Mouse (Mus musculus) liver, embryonic 16.5 days (tissue): ENCODE measurements around the gene Bcl2a1d. TPM values are rescaled to one million over a fixed set of nuclear protein-coding genes. Genes with fewer than 3 reads are reported as not detected.
"Not testable (repeated sequence)": the region's sequence is repeated elsewhere in the genome, so short reads cannot be mapped to it uniquely, and the experiment has no call there.

Experiments
- ATAC-seq: fragments of 200-750 bp; cut with Nextera tagmentation; 2 replicates; pipeline ENCODE4 v1.8.0; 2017; ENCODE audit warnings: low read depth, mild to moderate bottlenecking, moderate number of reproducible peaks, moderate library complexity
- H3K27ac ChIP-seq: fragments of 300-500 bp; sonication (generic); 2 replicates; pipeline ENCODE4 v1.5.1; 2014; ENCODE audit warnings: mild to moderate bottlenecking, low read length
- H3K27me3 ChIP-seq: fragments of 300-500 bp; sonication (generic); 2 replicates; pipeline ENCODE4 v1.6.1; 2014; ENCODE audit warnings: low read depth, low read length, mixed read lengths; ENCODE audit not compliant: control insufficient read depth, insufficient read depth
- H3K36me3 ChIP-seq: fragments of 300-500 bp; sonication (generic); 2 replicates; pipeline ENCODE4 v1.6.1; 2014; ENCODE audit warnings: mild to moderate bottlenecking; ENCODE audit not compliant: control insufficient read depth, insufficient read depth
- H3K4me1 ChIP-seq: fragments of 300-500 bp; sonication (generic); 2 replicates; pipeline ENCODE4 v1.6.1; 2014; ENCODE audit warnings: low read depth, low read length, mixed read lengths; ENCODE audit not compliant: control insufficient read depth
- H3K4me2 ChIP-seq: fragments of 300-500 bp; sonication (generic); 2 replicates; pipeline ENCODE4 v1.6.1; 2014; ENCODE audit warnings: low read depth, low read length, mixed read lengths
- H3K4me3 ChIP-seq: fragments of 300-500 bp; sonication (generic); 2 replicates; pipeline ENCODE4 v1.5.1; 2014; ENCODE audit warnings: low read depth, mild to moderate bottlenecking, low read length
- H3K9ac ChIP-seq: fragments of 300-500 bp; sonication (generic); 2 replicates; pipeline ENCODE4 v1.6.1; 2014; ENCODE audit warnings: low read depth, low read length
- H3K9me3 ChIP-seq: fragments of 300-500 bp; sonication (generic); replicated peaks from 2 replicates; pipeline ENCODE4 v1.6.1; 2016; ENCODE audit warnings: low read length; ENCODE audit not compliant: control insufficient read depth
- WGBS: fragments of 180-500 bp; shearing (Covaris S2); extraction: QIAGEN DNeasy Blood & Tissue Kit; methylation state at CpG from one replicate; pipeline ENCODE4 v1.1.7; 2014; ENCODE audit not compliant: insufficient replicate concordance; 5-methylcytosine and 5-hydroxymethylcytosine counted together
- polyA plus RNA-seq: library from polyadenylated mRNA; unstranded; fragments of >200 nt; fragmentation: Nextera tagmentation; extraction: Ambion mirVana; gene quantifications from 2 replicates; pipeline ENCODE4 v1.2.1, GENCODE M21; 2015

The Bcl2a1d gene
- polyA plus RNA-seq = 0.46 TPM in 1 of 2 replicates, not detected in the other

- not testable (repeated sequence) for H3K27ac ChIP-seq, H3K9me3 ChIP-seq, H3K9ac ChIP-seq, H3K36me3 ChIP-seq, H3K4me2 ChIP-seq, H3K4me1 ChIP-seq, H3K4me3 ChIP-seq, H3K27me3 ChIP-seq, ATAC-seq
- WGBS = 29% methylated on average over 5 of the region's 5 CpGs
Measured at GRCm38 (mm10) chr9:88731728-88732127, at the start of gene Bcl2a1d. Bcl2a1d (minus strand) TSS chr9:88731914.

DNA sequence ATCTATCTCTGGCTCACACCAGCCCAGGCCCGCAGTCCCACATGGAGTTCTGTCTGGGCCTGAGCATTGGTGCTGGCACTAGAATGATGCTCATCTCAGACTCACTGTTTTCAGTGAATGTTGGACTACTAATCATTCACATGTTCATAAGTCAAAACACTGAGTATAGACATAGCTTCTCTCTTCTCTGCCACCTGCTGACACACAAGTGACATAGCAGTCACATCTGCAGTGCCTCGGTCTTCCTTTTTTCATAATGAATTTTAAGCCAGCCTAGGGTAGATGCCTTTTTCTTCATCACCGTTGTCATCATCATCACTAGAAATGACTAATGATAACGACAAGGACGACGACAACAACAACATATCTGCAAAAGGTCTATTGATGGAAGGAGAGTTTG, 38.5 kb upstream of the Bcl2a1d start:
- WGBS = 76% methylated on average over 2 of the region's 6 CpGs
- not testable (repeated sequence) for H3K9me3 ChIP-seq, H3K4me3 ChIP-seq, ATAC-seq, H3K4me2 ChIP-seq, H3K9ac ChIP-seq, H3K27ac ChIP-seq, H3K36me3 ChIP-seq, H3K4me1 ChIP-seq, H3K27me3 ChIP-seq

- not testable (repeated sequence) for H3K9me3 ChIP-seq, ATAC-seq, H3K27ac ChIP-seq, H3K36me3 ChIP-seq, H3K4me2 ChIP-seq, H3K9ac ChIP-seq, H3K4me1 ChIP-seq, H3K27me3 ChIP-seq, H3K4me3 ChIP-seq
- WGBS = 71% methylated on average over 4 of the region's 5 CpGs
Measured at GRCm38 (mm10) chr9:88769470-88769869, 37.8 kb upstream of the Bcl2a1d start.

GRCm38 (mm10) chr9:88746687-88747086, 15.0 kb upstream of the Bcl2a1d start:
- not testable (repeated sequence) for ATAC-seq

GRCm38 (mm10) chr9:88746046-88746445, 14.3 kb upstream of the Bcl2a1d start:
- not testable (repeated sequence) for H3K4me2 ChIP-seq, H3K9me3 ChIP-seq, H3K27me3 ChIP-seq, H3K27ac ChIP-seq, H3K4me3 ChIP-seq, H3K36me3 ChIP-seq, ATAC-seq, H3K9ac ChIP-seq, H3K4me1 ChIP-seq
- 83% methylated on average over 1 of the region's 2 CpGs for WGBS

More at GRCm38 (mm10) chr9:88746687-88747086, 15.0 kb upstream of the Bcl2a1d start:
- not testable (repeated sequence) for H3K36me3 ChIP-seq, H3K27me3 ChIP-seq, H3K27ac ChIP-seq, H3K4me3 ChIP-seq, H3K4me1 ChIP-seq, H3K9ac ChIP-seq, H3K9me3 ChIP-seq, H3K4me2 ChIP-seq
- 0% methylated on average over 1 of the region's 2 CpGs for WGBS

DNA sequence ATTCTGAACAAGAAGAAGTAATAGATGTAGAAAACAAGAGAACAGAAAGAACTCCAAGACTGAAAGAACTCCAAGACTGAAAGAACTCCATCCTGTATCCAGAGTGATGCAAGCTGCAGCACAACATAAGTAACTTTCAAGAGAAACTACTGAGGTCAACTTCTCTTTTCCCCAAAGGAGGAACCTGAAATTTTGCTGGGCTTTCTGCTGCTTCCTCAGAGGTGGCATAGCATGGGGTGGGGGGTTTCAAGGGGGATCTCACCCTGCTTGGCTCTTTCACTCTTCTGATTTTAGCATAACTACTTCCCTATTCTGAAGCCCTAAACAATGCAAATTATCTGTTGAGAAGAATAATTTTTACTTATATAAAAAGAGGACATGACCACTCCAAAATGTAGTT, 3.6 kb upstream of the Bcl2a1d start:
- H3K36me3 ChIP-seq, H3K4me3 ChIP-seq, H3K4me1 ChIP-seq, H3K27ac ChIP-seq, ATAC-seq, H3K9ac ChIP-seq, H3K27me3 ChIP-seq, H3K4me2 ChIP-seq, H3K9me3 ChIP-seq: not testable (repeated sequence)

- not testable (repeated sequence) for H3K9me3 ChIP-seq, H3K4me1 ChIP-seq, H3K36me3 ChIP-seq, H3K9ac ChIP-seq, H3K4me2 ChIP-seq, ATAC-seq, H3K27me3 ChIP-seq, H3K27ac ChIP-seq, H3K4me3 ChIP-seq
- 62% methylated on average over 1 of the region's 1 CpGs for WGBS
Measured at GRCm38 (mm10) chr9:88733182-88733581, 1.5 kb upstream of the Bcl2a1d start.

- H3K4me1 ChIP-seq, H3K27me3 ChIP-seq, ATAC-seq, H3K4me3 ChIP-seq, H3K4me2 ChIP-seq, H3K9me3 ChIP-seq, H3K27ac ChIP-seq, H3K36me3 ChIP-seq, H3K9ac ChIP-seq: not testable (repeated sequence)
- 63% methylated on average over 1 of the region's 3 CpGs for WGBS
Measured at GRCm38 (mm10) chr9:88732334-88732733, 620 bp upstream of the Bcl2a1d start.

DNA sequence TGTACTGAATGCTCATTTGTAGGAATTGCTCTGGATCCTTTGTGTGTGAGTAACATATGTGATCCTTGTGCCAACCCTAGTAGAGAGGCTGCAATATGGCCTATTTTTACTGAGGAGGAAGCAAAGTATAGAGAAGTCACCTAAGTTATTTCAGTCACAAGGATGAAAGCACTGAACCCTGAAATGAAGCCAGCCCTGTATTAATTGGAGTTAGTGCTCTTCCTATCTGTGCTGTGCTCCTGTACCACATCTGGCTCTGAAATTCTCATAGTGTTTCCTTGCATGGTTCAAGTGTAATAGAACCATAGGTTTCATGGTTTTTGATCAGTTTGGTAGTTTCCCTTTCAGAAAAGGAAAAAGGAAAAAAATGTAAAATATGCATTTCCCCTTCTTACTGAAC, 3.4 kb downstream of the Bcl2a1d start:
- ATAC-seq, H3K4me3 ChIP-seq, H3K4me1 ChIP-seq, H3K27ac ChIP-seq, H3K4me2 ChIP-seq, H3K9me3 ChIP-seq, H3K36me3 ChIP-seq, H3K9ac ChIP-seq, H3K27me3 ChIP-seq: not testable (repeated sequence)

- H3K9me3 ChIP-seq, H3K36me3 ChIP-seq, H3K27me3 ChIP-seq, H3K9ac ChIP-seq, H3K4me2 ChIP-seq, H3K4me3 ChIP-seq, H3K4me1 ChIP-seq, ATAC-seq, H3K27ac ChIP-seq: not testable (repeated sequence)
Measured at GRCm38 (mm10) chr9:88721628-88722027, 10.1 kb downstream of the Bcl2a1d start.
